Mouse (Mus musculus) E14TG2a.4 (cell line): Measurements from ENCODE around the gene Ppia.

Experiments
- CTCF ChIP-seq: conservative IDR thresholded peaks from 2 replicates; pipeline ENCODE4 v1.5.1; 2014; ENCODE audit warnings: low read length
- NANOG ChIP-seq: IDR thresholded peaks from 2 replicates; pipeline ENCODE4 v1.6.1; 2014; ENCODE audit warnings: borderline replicate concordance, low read length, mixed read lengths
- POU5F1 ChIP-seq: IDR thresholded peaks from 2 replicates; pipeline ENCODE4 v1.6.1; 2014; ENCODE audit warnings: low read length, borderline replicate concordance

GRCm38 (mm10) chr11:6406251-6407161, 8.7 kb upstream of the Ppia start:
- TF ChIP-seq CTCF = no peak
- no peak for TF ChIP-seq POU5F1
- TF ChIP-seq NANOG = no peak
